Mouse (Mus musculus) midbrain, embryonic 15.5 days (tissue): ENCODE measurements around the gene Osgin1. TPM values are rescaled to one million over a fixed set of nuclear protein-coding genes. Genes with fewer than 3 reads are reported as not detected.
A peak's percentile ranks its signal among the peaks of the same experiment; 100 is the strongest.

Source experiments
- ATAC-seq: fragments of 200-750 bp; cut with Nextera tagmentation; replicated peaks from 2 replicates; pipeline ENCODE4 v1.8.0; 2017; ENCODE audit warnings: moderate TSS enrichment
- H3K27ac ChIP-seq: fragments of 300-500 bp; sonication (generic); 2 replicates; pipeline ENCODE4 v1.5.1; 2015; ENCODE audit warnings: mild to moderate bottlenecking, inconsistent platforms
- H3K27me3 ChIP-seq: fragments of 300-500 bp; sonication (generic); replicated peaks from 2 replicates; pipeline ENCODE4 v1.6.1; 2015; ENCODE audit warnings: inconsistent platforms
- H3K36me3 ChIP-seq: fragments of 300-500 bp; sonication (generic); replicated peaks from 2 replicates; pipeline ENCODE4 v1.6.1; 2015; ENCODE audit warnings: inconsistent platforms
- H3K4me1 ChIP-seq: fragments of 300-500 bp; sonication (generic); 2 replicates; pipeline ENCODE4 v1.6.1; 2015; ENCODE audit warnings: inconsistent platforms
- H3K4me2 ChIP-seq: fragments of 300-500 bp; sonication (generic); 2 replicates; pipeline ENCODE4 v1.6.1; 2015; ENCODE audit warnings: inconsistent platforms, mild to moderate bottlenecking, moderate library complexity
- H3K4me3 ChIP-seq: fragments of 300-500 bp; sonication (generic); 2 replicates; pipeline ENCODE4 v1.5.1; 2015; ENCODE audit warnings: mild to moderate bottlenecking, inconsistent platforms
- H3K9ac ChIP-seq: fragments of 300-500 bp; sonication (generic); 2 replicates; pipeline ENCODE4 v1.6.1; 2015; ENCODE audit warnings: mild to moderate bottlenecking, inconsistent platforms
- H3K9me3 ChIP-seq: fragments of 300-500 bp; sonication (generic); 2 replicates; pipeline ENCODE4 v1.6.1; 2016; ENCODE audit warnings: inconsistent platforms
- WGBS: fragments of 180-500 bp; shearing (Covaris S2); methylation state at CpG from one replicate; pipeline ENCODE4 v1.1.7; 2015; ENCODE audit warnings: mixed read lengths; 5-methylcytosine and 5-hydroxymethylcytosine counted together
- polyA plus RNA-seq: library from polyadenylated mRNA; unstranded; fragments of >200 nt; fragmentation: Nextera tagmentation; extraction: Ambion mirVana; gene quantifications from 2 replicates; pipeline ENCODE4 v1.2.1, GENCODE M21; 2015

The Osgin1 gene
- polyA plus RNA-seq, 1 experiment from 2014 or later: 0.34 TPM

DNA sequence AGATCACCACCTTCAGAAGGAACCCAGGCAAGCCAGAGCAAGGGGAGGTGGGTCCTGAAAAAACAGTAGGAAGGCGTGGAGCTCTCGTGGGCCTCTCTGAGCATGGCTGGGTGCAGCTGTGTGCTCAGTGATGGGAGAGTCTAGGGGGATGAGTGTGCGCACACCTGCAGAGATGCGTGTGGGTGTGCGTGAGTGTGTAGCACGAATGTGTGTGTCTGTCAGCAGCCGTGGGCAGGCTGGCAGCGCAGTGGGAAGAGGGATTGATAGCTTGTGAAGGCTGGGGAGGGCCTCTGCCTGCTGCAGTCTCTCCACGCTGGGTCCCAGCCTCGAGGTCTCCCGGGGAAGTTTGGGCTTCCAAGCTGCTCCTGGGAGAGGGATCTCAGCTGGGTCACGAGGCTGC lies 15.7 kb downstream of the Osgin1 start:
- Histone ChIP-seq H3K36me3 (no peaks in the 10 kb centered on the region), H3K4me2 (no peak overlapping the region), H3K4me1 (peaks cover 14% of the 10 kb centered on the region), H3K27me3 (0 out of 2 replicates have a peak, but pooled peaks cover 4% of the 10 kb centered on the region), H3K9me3 (no peaks in the 10 kb centered on the region), H3K27ac (no peak overlapping the region), H3K9ac (no peak overlapping the region), H3K4me3 (no peak overlapping the region)
- 76% methylated on average over 12 of the region's 12 CpGs for WGBS
- no peak for ATAC-seq

DNA sequence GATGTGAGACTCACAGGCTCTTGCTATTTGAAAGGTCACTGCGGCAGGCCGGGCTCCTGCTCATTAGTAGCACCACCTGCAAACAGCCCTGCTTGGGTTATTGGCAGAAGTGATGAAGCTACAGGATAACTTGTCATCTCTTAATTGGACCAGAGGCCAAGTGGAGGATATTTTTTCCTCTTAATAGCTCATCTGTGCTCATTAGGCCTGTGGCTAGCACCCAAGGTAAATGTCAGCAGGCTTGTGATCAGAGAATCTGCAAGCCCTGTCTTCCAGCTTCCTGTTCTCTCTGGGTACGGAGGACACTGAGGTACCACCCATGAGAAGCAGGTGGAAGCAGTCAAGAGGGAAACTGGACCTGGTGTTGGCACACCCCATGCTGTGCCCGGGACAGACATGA lies 17.2 kb downstream of the Osgin1 start:
- Histone ChIP-seq H3K4me3 (no peak overlapping the region), H3K27me3 (no peaks in the 10 kb centered on the region), H3K9ac (no peak overlapping the region), H3K4me2 (no peak overlapping the region), H3K4me1 (peaks cover 13% of the 10 kb centered on the region), H3K36me3 (no peaks in the 10 kb centered on the region), H3K9me3 (no peaks in the 10 kb centered on the region), H3K27ac (no peak overlapping the region)
- WGBS: 85% methylated on average over 4 of the region's 4 CpGs
- ATAC-seq: no peak

DNA sequence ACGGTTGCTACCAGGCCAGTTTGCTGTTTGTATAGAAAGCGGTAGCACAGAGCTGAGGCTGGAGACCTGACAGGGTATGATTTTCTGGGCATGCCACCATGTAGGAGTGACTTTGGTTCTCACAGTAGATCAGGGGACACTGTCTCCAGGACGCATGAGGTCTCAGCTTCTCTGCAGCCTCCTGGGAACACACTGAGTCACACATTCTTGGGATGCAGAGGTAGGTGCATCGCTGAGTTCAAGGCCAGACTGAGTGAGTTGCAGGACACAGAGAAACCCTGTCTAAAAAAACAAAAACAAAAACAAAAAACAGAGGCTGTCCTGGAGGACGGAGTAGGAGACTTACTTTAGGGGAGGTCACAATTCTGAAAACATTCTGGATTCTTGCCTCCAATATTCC lies 19.0 kb downstream of the Osgin1 start:
- Histone ChIP-seq H3K4me1 (peaks cover 2% of the 10 kb centered on the region; the same call in 1 of the 2 replicates), H3K27ac (no peak overlapping the region), H3K9me3 (no peaks in the 10 kb centered on the region), H3K36me3 (no peaks in the 10 kb centered on the region), H3K4me2 (no peak overlapping the region), H3K9ac (no peak overlapping the region), H3K27me3 (no peaks in the 10 kb centered on the region), H3K4me3 (no peak overlapping the region)
- ATAC-seq: no peak
- 86% methylated on average over 5 of the region's 5 CpGs for WGBS

DNA sequence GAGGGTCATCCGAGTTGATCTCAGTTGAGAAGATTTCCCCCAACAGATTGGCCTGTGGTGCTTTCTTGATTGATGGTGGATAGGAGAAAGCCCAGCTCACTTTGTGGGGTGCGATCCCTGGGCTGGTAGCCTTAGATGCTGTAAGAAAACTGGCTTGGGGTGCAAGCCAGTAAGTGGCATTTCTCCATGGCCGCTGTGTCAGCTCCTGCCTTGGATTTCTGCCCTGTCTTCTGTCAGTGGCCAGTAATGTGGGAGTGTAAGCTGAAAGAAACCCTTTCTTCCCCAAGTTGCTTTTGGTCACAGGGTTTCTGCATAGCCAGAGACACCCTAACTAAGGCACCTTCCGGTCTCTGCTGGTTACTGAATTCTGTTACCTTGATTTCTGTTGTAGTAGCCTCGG lies 22.1 kb downstream of the Osgin1 start:
- ATAC-seq: no peak
- 88% methylated on average over 5 of the region's 5 CpGs for WGBS
- Histone ChIP-seq H3K27me3 (no peaks in the 10 kb centered on the region), H3K4me2 (no peak overlapping the region), H3K4me1 (peaks cover 13% of the 10 kb centered on the region), H3K9ac (no peak overlapping the region), H3K9me3 (no peaks in the 10 kb centered on the region), H3K27ac (no peak overlapping the region), H3K4me3 (no peak overlapping the region), H3K36me3 (no peaks in the 10 kb centered on the region)

DNA sequence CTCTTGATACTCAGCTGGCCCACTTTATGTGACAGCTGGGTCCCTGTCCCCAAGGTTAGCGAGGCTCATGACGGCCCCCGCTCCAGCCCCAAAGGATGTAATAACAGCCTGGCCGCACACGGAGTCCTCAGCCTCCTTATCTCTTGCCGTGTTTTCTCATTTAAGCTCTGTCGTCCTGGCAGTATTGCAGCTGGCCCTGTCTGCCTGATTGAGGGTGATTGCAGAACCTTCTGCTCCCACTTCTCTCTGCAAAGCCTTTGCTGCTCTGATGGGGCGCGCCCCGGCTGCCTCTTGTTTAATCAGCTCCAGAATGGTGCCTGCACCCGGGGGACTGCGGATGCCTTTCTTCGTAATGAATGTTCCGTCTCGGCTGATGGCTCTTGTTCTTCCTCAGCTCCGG lies 25.8 kb downstream of the Osgin1 start:
- Histone ChIP-seq H3K27me3 (no peaks in the 10 kb centered on the region), H3K9me3 (no peaks in the 10 kb centered on the region), H3K4me3 (no peak overlapping the region), H3K27ac (peak overlapping the region; percentile 59; the same call in 1 of the 2 replicates), H3K4me1 (peaks cover 26% of the 10 kb centered on the region), H3K9ac (0 out of 2 replicates have a peak overlapping the region, but pooled peaks have one; percentile 27), H3K36me3 (no peaks in the 10 kb centered on the region), H3K4me2 (peak overlapping the region; percentile 18; the same call in 1 of the 2 replicates)
- 18% methylated on average over 16 of the region's 16 CpGs for whole genome bisulfite sequencing
- ATAC-seq: no peak

DNA sequence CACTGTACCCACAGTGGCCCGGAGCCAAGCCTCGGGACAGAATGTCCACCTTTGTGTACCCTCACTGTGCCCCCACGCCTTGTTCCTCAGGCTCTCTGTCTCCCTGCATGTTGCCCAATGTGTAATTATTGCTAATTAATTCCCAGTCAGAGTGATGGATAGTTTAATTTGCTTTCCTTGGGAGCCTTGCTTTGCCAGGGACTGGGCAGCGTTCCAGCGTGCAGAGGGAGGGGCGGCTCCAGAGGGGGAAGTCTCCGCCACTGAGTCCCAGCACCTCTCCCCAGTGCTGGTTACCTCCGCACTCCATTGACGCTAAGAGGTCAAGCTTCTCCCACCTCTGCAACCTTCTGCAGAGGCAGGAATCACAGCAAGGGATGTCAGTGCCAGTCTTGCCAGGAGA lies 27.4 kb downstream of the Osgin1 start:
- H3K4me3 ChIP-seq: no peak overlapping the region
- ATAC-seq: no peak
- no peak overlapping the region for H3K27ac ChIP-seq
- no peak overlapping the region for H3K9ac ChIP-seq
- H3K36me3 ChIP-seq: no peaks in the 10 kb centered on the region
- WGBS: 54% methylated on average over 9 of the region's 9 CpGs
- H3K9me3 ChIP-seq: no peaks in the 10 kb centered on the region
- no peak overlapping the region for H3K4me2 ChIP-seq
- peaks cover 43% of the 10 kb centered on the region for H3K4me1 ChIP-seq
- 0 out of 2 replicates have a peak, but pooled peaks cover 5% of the 10 kb centered on the region for H3K27me3 ChIP-seq

DNA sequence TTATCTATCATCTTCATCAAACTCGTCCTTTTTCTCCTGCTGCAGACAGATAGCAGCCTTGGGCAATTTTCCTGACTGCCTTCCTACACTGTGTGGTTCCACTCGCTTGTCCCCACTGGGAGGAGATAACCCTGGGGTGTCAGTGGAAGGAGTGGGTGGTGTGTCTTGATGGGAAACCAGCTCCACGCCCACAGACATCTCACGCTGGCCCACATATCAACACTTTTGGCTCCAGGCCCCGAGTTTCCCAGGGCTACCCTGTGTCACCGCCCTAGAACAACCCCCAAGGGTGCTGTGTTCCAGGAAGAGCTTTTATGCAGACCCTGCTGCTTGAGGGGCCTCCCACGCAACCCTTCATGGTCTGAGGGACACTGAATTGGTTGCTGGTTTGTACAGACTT lies 29.8 kb downstream of the Osgin1 start:
- Histone ChIP-seq H3K27ac (no peak overlapping the region), H3K27me3 (0 out of 2 replicates have a peak, but pooled peaks cover 5% of the 10 kb centered on the region), H3K4me3 (no peak overlapping the region), H3K9me3 (no peaks in the 10 kb centered on the region), H3K9ac (no peak overlapping the region), H3K36me3 (no peaks in the 10 kb centered on the region), H3K4me2 (no peak overlapping the region), H3K4me1 (peaks cover 51% of the 10 kb centered on the region)
- 32% methylated on average over 7 of the region's 7 CpGs for WGBS
- no peak for ATAC-seq

DNA sequence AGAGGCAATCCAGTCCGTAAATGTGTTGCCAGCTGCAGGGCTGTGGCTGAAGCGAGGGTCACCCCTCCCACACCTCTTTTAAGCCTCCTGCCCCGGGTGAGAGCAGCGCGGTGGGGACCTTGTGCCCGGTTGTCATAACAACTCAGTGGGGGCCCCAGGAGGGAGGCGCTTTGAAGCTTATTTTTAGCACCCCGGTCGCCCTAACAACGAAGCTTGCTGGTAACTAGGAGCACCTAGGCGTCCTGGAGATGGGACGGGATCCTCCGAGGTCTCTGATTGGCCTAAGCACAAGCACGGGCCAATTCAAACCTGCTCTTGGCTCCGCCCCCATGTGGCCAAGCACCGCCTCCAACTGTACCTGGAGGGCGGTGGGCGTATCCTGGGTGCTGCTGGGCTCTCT lies 32.2 kb downstream of the Osgin1 start:
- peak overlapping the region; percentile 47 for H3K27ac ChIP-seq
- H3K4me1 ChIP-seq: peaks cover 38% of the 10 kb centered on the region
- no peak overlapping the region for H3K9ac ChIP-seq
- peak overlapping the region; percentile 10; the same call in 1 of the 2 replicates for H3K4me3 ChIP-seq
- WGBS: 2% methylated on average over 18 of the region's 18 CpGs
- 0 out of 2 replicates have a peak, but pooled peaks cover 5% of the 10 kb centered on the region for H3K27me3 ChIP-seq
- no peaks in the 10 kb centered on the region for H3K36me3 ChIP-seq
- peak overlapping the region; percentile 41 for H3K4me2 ChIP-seq
- ATAC-seq: peak; percentile 78
- H3K9me3 ChIP-seq: no peaks in the 10 kb centered on the region

DNA sequence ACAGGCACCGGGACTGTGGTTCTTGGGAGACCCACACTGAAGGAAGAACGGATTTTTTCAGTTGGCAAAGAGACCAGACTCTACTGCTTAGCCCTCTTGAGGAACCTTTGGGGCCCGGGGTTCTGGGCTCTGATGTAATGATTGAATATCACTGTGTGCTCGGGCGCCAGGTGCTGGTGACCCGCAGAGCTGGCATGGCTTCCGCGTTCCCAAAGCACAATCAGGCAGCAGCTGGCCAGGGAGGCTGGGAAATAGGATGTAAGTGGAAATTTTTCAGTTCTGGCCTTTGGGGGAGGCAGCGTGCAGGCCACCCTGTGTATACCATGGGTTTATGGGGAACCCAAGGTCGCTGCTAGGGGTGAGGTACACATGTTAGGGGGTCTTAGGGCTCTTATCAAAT lies 32.9 kb downstream of the Osgin1 start:
- no peak overlapping the region for H3K4me2 ChIP-seq
- 66% methylated on average over 10 of the region's 10 CpGs for WGBS
- peak overlapping the region; percentile 39; the same call in 1 of the 2 replicates for H3K27ac ChIP-seq
- H3K9ac ChIP-seq: no peak overlapping the region
- no peaks in the 10 kb centered on the region for H3K9me3 ChIP-seq
- peaks cover 34% of the 10 kb centered on the region for H3K4me1 ChIP-seq
- no peaks in the 10 kb centered on the region for H3K36me3 ChIP-seq
- no peak for ATAC-seq
- H3K4me3 ChIP-seq: no peak overlapping the region
- H3K27me3 ChIP-seq: 0 out of 2 replicates have a peak, but pooled peaks cover 5% of the 10 kb centered on the region

DNA sequence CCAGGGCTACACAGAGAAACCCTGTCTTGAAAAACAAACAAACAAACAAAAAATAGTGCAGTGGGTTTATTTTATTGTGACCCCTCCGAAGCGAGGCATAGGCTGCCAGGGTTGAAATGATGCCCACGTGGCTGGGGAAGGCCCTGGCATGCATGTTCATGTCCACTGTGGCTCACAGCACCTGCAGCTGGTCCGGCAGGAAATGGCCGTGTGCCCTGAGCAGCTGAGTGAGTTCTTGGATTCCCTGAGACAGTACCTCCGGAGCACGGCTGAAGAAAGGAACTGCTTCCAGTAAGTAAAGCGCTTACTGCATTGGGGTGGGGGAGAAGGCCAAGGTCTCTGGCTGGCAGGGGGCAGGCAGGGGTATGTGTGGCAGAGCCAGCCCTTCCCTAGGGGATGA lies 34.2 kb downstream of the Osgin1 start:
- ATAC-seq: no peak
- no peak overlapping the region for H3K9ac ChIP-seq
- H3K9me3 ChIP-seq: no peaks in the 10 kb centered on the region
- 88% methylated on average over 8 of the region's 8 CpGs for WGBS
- no peak overlapping the region for H3K27ac ChIP-seq
- H3K36me3 ChIP-seq: 0 out of 2 replicates have a peak, but pooled peaks cover 2% of the 10 kb centered on the region
- 0 out of 2 replicates have a peak, but pooled peaks cover 5% of the 10 kb centered on the region for H3K27me3 ChIP-seq
- H3K4me3 ChIP-seq: no peak overlapping the region
- no peak overlapping the region for H3K4me2 ChIP-seq
- peaks cover 34% of the 10 kb centered on the region for H3K4me1 ChIP-seq

DNA sequence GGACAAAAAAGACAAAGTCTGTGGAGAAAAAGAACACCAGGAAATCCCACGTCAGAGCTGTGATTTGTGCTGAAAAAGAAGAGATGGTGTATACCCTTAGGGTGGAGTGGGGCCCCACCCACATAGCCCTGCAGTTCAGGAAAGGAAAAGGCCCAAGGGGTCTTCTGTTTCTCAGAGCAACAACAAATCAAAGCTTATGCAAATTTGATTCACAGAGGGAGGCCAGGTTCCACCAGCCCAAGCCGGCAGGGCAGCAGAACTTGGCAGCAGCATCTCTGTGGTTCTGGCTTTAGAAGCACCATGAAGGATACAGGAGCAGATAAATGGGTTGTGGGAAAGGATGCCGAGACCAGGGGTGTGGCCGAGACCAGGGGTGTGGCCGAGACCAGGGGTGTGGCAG lies 44.8 kb downstream of the Osgin1 start:
- WGBS: 27% methylated on average over 5 of the region's 5 CpGs
- Histone ChIP-seq H3K4me3 (no peak overlapping the region), H3K27me3 (no peaks in the 10 kb centered on the region), H3K4me1 (no peaks in the 10 kb centered on the region), H3K27ac (no peak overlapping the region), H3K4me2 (no peak overlapping the region), H3K36me3 (no peaks in the 10 kb centered on the region), H3K9me3 (no peaks in the 10 kb centered on the region), H3K9ac (no peak overlapping the region)
- no peak for ATAC-seq

DNA sequence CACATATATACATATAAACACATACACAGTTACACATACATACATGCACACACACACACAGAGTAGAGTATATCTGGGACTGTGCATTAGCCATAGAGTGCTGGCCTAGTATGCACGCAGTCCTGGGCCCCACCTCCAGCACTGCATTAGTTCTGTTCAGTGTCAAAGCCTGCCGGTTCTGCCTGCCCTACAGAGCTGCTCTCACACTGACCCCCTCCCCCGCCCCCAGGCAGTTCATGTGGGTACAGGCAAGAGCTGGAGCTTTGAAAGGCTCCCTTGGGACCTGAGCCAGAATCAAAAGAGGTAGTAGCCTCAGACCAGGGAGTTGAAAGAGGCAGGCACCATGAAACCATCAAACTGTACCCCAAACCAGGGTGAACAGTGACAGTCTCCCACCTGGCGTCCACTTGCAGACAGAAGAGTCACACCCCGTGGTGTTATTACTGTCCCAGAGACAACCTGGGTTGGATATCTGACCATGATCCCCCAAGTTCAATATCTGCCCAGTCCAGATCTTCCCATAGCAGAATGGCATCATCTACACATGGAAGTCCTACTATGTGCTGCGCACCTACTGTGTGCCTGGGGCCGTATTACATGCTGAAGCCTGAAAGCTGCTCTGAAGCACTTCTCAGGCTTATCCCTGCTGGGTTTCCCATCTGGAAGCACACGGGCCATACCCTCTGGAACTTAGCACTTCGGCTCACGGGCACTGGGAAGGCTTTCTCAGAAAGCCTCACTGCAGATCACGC lies 50.4 kb downstream of the Osgin1 start:
- Histone ChIP-seq H3K27me3 (no peaks in the 10 kb centered on the region), H3K9ac (no peak overlapping the region), H3K9me3 (no peaks in the 10 kb centered on the region), H3K27ac (no peak overlapping the region), H3K36me3 (no peaks in the 10 kb centered on the region), H3K4me1 (no peaks in the 10 kb centered on the region), H3K4me2 (no peak overlapping the region), H3K4me3 (no peak overlapping the region)
- ATAC-seq: no peak
- WGBS: 88% methylated on average over 11 of the region's 11 CpGs

DNA sequence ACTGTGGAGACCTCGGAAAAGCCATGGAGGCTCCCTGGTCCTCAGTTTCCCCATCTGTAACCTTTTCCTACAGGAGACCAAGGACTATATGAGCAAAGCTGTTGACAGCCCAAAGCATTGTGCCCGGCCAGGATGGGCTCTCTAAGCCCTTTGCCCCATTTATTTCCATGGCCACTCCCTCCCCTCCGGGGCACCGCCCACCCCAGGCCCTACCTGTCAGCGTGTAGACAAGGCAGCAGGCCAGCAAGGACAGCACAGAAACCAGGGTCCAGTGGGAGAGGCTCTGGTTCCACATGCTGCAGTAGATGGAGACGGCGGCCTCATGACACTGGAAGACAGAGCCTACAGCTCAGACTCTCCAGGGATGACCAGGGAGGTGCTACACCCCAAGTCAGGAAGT lies 53.2 kb downstream of the Osgin1 start:
- WGBS: 80% methylated on average over 7 of the region's 7 CpGs
- Histone ChIP-seq H3K4me2 (no peak overlapping the region), H3K27me3 (no peaks in the 10 kb centered on the region), H3K4me1 (peaks cover 4% of the 10 kb centered on the region), H3K9ac (no peak overlapping the region), H3K27ac (no peak overlapping the region), H3K4me3 (no peak overlapping the region), H3K36me3 (no peaks in the 10 kb centered on the region), H3K9me3 (no peaks in the 10 kb centered on the region)
- no peak for ATAC-seq
